Mouse (Mus musculus) stomach, embryonic 16.5 days (tissue): ENCODE data around the gene 1700015F17Rik. TPM values are rescaled to one million over a fixed set of nuclear protein-coding genes. Genes with fewer than 3 reads are reported as not detected.

Experiments
- ATAC-seq: fragments of 200-750 bp; cut with Nextera tagmentation; 2 replicates; pipeline ENCODE4 v1.8.0; 2017; ENCODE audit warnings: moderate number of reproducible peaks, moderate TSS enrichment; ENCODE audit not compliant: insufficient read depth, low FRiP score
- H3K27ac ChIP-seq: fragments of 300-500 bp; sonication (generic); 2 replicates; pipeline ENCODE4 v1.5.1; 2014; ENCODE audit warnings: low read length
- H3K27me3 ChIP-seq: fragments of 300-500 bp; sonication (generic); 2 replicates; pipeline ENCODE4 v1.6.1; 2014; ENCODE audit warnings: low read length, control low read depth, mixed read lengths; ENCODE audit not compliant: control insufficient read depth, insufficient read depth
- H3K36me3 ChIP-seq: fragments of 300-500 bp; sonication (generic); 2 replicates; pipeline ENCODE4 v1.6.1; 2014; ENCODE audit warnings: low read length; ENCODE audit not compliant: control insufficient read depth, insufficient read depth
- H3K4me1 ChIP-seq: fragments of 300-500 bp; sonication (generic); 2 replicates; pipeline ENCODE4 v1.6.1; 2014; ENCODE audit warnings: low read length, control low read depth, mixed read lengths; ENCODE audit not compliant: control insufficient read depth, insufficient read depth
- H3K4me2 ChIP-seq: fragments of 300-500 bp; sonication (generic); 2 replicates; pipeline ENCODE4 v1.6.1; 2014; ENCODE audit warnings: low read depth, low read length, mixed read lengths
- H3K4me3 ChIP-seq: fragments of 300-500 bp; sonication (generic); replicated peaks from 2 replicates; pipeline ENCODE4 v1.5.1; 2014; ENCODE audit warnings: mild to moderate bottlenecking, low read length
- H3K9ac ChIP-seq: fragments of 300-500 bp; sonication (generic); 2 replicates; pipeline ENCODE4 v1.6.1; 2014; ENCODE audit warnings: low read length
- H3K9me3 ChIP-seq: fragments of 300-500 bp; sonication (generic); replicated peaks from 2 replicates; pipeline ENCODE4 v1.6.1; 2016; ENCODE audit warnings: low read length, control low read depth; ENCODE audit not compliant: control insufficient read depth
- WGBS: fragments of 180-500 bp; shearing (Covaris S2); extraction: QIAGEN DNeasy Blood & Tissue Kit; methylation state at CpG from one replicate; pipeline ENCODE4 v1.1.7; 2014; 5-methylcytosine and 5-hydroxymethylcytosine counted together
- polyA plus RNA-seq: library from polyadenylated mRNA; unstranded; fragments of >200 nt; fragmentation: Nextera tagmentation; extraction: Ambion mirVana; gene quantifications from 2 replicates; pipeline ENCODE4 v1.2.1, GENCODE M21; 2015

1700015F17Rik gene
- polyA plus RNA-seq, 1 experiment from 2014 or later: not detected

DNA sequence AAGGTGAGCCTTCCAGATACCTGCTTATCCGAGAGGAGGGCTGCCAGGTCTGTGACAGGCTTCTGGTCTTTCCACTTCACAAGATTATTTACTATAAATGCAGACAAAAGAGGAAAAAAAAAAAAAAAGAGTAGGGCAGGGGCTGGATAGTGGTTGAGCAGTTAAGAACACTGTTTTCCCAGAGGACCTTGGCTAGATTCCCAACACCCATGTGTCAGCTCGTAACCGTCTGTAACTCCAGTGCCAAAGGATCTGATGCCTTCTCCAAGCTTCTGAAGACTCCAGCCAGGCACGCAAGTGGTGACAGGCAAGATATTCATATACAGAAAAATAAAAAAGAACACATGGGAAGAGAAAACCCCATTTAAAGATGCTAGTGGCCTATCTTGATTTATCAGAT is 24.4 kb upstream of the 1700015F17Rik start:
- H3K9ac ChIP-seq: no peak overlapping the region
- no peaks in the 10 kb centered on the region for H3K27me3 ChIP-seq
- H3K9me3 ChIP-seq: no peaks in the 10 kb centered on the region
- no peaks in the 10 kb centered on the region for H3K36me3 ChIP-seq
- no peak overlapping the region for H3K27ac ChIP-seq
- no peak for ATAC-seq
- H3K4me1 ChIP-seq: no peaks in the 10 kb centered on the region
- no peak overlapping the region for H3K4me3 ChIP-seq
- H3K4me2 ChIP-seq: no peak overlapping the region
- 73% methylated on average over 4 of the region's 4 CpGs for WGBS

DNA sequence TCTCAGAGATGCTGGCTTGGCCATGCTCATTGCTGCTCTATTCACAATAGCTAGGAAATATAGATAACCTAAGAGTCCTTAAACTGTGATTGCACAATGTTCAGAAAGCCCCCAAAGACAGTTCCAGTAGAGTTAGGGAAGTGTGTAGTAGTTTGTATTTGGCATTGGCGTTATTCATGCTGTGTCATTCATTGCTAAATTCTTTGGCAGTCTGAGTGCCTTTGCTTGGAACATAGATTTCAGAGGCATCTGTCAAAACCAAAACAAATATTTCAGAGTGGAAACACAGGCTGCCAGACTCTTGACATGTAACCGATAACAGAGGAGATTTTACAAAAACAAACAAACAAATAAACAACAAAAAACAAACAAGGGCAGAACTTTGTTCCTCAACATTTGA is 22.6 kb upstream of the 1700015F17Rik start:
- Histone ChIP-seq H3K4me1 (no peaks in the 10 kb centered on the region), H3K9ac (no peak overlapping the region), H3K27ac (no peak overlapping the region), H3K9me3 (no peaks in the 10 kb centered on the region), H3K27me3 (no peaks in the 10 kb centered on the region), H3K4me2 (no peak overlapping the region), H3K36me3 (no peaks in the 10 kb centered on the region), H3K4me3 (no peak overlapping the region)
- ATAC-seq: no peak
- 79% methylated on average over 2 of the region's 2 CpGs for WGBS

DNA sequence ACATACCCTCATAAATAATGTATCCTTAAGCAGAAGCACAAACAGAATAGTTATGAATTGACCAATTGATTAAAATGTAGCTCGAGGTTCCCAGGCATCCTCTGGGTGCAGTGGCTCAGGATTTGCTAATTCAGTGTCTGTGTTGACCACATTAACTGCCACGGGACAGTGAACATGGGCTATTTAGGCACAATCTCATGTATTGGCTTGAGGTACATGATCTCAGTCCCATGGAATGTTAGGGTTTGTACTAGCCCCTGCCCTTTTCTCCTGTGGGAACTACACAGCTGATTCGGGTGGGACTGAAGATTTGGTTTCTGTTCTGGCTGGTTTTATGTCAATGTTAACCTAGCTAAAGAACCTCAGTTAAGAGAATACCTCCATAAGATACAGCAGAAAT is 17.4 kb upstream of the 1700015F17Rik start:
- no peak for ATAC-seq
- Histone ChIP-seq H3K27me3 (no peaks in the 10 kb centered on the region), H3K4me3 (no peak overlapping the region), H3K9ac (no peak overlapping the region), H3K36me3 (no peaks in the 10 kb centered on the region), H3K27ac (no peak overlapping the region), H3K4me1 (no peaks in the 10 kb centered on the region), H3K9me3 (no peaks in the 10 kb centered on the region), H3K4me2 (no peak overlapping the region)
- WGBS: 54% methylated on average over 3 of the region's 3 CpGs

DNA sequence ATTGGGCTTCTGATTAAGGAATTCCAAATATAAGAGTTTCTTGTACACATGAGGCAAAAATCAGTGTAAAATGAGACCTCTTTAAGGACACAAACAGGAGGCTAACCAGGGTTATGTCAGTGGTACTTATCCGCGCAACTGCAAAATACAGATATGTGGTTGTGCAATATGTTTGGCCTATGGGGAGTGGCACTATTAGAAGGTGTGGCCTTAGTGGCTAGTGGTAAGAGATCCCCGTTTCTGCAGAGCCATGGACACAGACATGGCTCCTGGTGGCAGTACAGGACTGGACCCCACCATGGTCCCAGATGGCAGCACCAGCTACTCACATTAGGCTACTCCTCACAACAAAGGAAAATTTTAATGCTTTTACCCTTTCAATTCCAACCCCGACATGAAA is 16.1 kb upstream of the 1700015F17Rik start:
- Histone ChIP-seq H3K27ac (no peak overlapping the region), H3K4me1 (no peaks in the 10 kb centered on the region), H3K9me3 (no peaks in the 10 kb centered on the region), H3K4me3 (no peak overlapping the region), H3K9ac (no peak overlapping the region), H3K4me2 (peak overlapping the region; percentile 10; the same call in 1 of the 2 replicates), H3K27me3 (no peaks in the 10 kb centered on the region), H3K36me3 (no peaks in the 10 kb centered on the region)
- ATAC-seq: no peak; the same call in 1 of the 2 replicates
- 77% methylated on average over 4 of the region's 4 CpGs for WGBS

DNA sequence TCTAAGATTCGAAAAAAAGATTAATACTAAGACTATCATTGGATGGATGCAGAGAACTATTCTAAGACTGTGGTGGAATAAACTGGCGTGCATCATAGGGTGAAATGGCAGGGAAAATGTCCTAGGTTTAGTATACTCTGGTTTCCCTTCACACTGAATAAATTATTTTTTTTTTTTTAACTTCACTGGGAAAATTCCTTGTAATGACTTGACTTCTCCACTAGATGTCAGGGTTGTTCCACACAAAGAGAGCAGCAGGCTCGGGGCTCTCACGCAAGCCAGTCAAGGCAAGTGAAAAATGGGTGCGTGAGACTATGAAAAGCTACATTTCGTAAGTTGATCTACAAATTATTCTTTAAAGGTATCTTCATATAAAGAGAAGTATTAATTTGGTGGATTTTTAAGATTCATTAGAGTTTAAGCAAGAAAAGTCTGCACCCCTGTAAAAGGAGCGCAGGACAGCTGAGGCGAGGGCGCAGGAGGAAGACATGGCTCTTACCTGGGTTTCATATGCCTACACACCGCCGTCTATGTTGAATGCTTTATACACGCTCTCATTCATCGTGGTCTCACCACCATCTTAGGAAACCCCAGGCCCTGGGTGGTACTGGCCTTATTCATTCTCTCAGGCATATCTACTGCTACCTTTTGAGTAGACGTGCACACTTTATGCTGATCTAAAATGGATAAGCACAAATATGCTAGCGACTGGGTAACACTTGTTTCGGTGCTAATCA is 15.5 kb upstream of the 1700015F17Rik start:
- peak; percentile 29; the same call in 1 of the 2 replicates for ATAC-seq
- H3K4me2 ChIP-seq: peak overlapping the region; percentile 10; the same call in 1 of the 2 replicates
- H3K9ac ChIP-seq: no peak overlapping the region
- WGBS: 35% methylated on average over 16 of the region's 16 CpGs
- H3K27ac ChIP-seq: no peak overlapping the region
- H3K4me3 ChIP-seq: no peak overlapping the region
- H3K36me3 ChIP-seq: no peaks in the 10 kb centered on the region
- H3K4me1 ChIP-seq: no peaks in the 10 kb centered on the region
- H3K9me3 ChIP-seq: no peaks in the 10 kb centered on the region
- H3K27me3 ChIP-seq: no peaks in the 10 kb centered on the region

DNA sequence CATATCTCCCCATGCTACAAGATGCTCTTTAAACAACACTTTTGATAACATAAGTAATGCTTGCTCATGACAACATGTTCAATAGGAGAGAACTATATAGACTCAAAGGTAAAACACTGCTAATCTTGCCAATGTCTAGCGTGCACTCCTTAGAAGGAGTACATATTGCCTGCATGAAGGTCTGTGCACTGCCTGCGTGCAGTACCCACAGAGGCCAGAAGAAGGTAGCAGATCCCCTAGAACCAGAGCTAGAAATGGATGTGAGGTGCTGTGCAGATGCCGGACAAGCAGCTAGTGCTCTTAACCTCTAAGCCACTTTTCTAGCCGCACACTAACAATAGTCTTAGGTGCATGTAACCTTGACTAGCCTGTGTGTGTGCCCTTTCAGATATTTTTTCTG is 13.2 kb upstream of the 1700015F17Rik start:
- 91% methylated on average over 4 of the region's 4 CpGs for WGBS
- Histone ChIP-seq H3K4me2 (no peak overlapping the region), H3K27ac (no peak overlapping the region), H3K27me3 (no peaks in the 10 kb centered on the region), H3K9ac (no peak overlapping the region), H3K9me3 (no peaks in the 10 kb centered on the region), H3K4me1 (no peaks in the 10 kb centered on the region), H3K4me3 (no peak overlapping the region), H3K36me3 (no peaks in the 10 kb centered on the region)
- ATAC-seq: no peak

DNA sequence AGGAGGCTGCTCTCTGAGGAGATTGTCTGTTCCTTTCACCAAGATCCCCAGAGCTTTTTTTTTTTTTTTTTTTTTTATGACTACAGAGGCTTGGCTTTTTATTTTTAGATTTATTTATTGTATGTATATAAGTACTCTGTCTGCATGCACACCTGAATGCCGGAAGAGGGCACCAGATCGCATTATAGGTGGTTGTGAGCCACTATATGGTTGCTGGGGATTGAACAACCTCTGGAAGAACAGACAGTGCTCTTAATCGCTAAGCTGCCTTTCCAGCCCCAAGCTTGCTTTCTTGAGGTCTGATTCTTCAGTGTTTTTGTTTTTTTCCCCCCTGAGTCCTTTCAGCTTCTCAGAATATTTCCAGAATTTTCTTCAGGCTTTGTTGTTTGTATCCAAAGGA is 7.1 kb upstream of the 1700015F17Rik start:
- WGBS: 49% methylated on average over 3 of the region's 3 CpGs
- Histone ChIP-seq H3K27ac (no peak overlapping the region), H3K4me1 (no peaks in the 10 kb centered on the region)

DNA sequence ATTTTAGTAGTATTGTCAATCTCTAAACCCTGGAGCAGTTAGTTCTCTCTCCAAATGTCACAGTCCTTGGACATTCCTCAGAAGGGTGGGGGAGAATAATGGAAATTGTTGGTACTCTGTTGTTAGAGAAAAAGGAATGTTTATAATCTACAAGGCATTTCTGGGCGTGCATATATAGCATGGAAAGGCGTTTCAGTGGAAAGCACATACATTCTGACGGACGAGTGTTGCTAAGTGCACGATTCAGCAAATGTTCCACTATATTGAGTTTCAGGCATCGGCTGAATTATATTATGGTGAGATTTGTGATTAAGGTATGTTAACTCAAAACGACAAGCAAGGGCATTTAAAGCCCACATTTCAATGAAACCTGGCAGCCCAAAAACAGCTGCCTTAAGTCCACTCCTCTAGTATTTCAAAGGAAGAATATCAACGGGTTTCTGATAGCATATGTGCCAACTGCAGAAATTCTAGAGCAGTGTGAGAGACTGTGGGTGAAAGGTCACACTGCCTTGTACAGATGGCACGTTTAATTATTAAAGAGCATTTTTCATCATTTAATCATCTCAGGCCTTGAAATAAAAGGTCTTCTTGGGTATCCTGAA is 4.4 kb upstream of the 1700015F17Rik start:
- Histone ChIP-seq H3K27ac (no peak overlapping the region), H3K9ac (no peak overlapping the region), H3K9me3 (no peaks in the 10 kb centered on the region), H3K36me3 (no peaks in the 10 kb centered on the region), H3K4me1 (no peaks in the 10 kb centered on the region), H3K4me2 (no peak overlapping the region), H3K4me3 (no peak overlapping the region), H3K27me3 (no peaks in the 10 kb centered on the region)
- WGBS: 42% methylated on average over 9 of the region's 9 CpGs
- ATAC-seq: no peak

More for the DNA sequence above, 7.1 kb upstream of the 1700015F17Rik start:
- H3K27me3 ChIP-seq: no peaks in the 10 kb centered on the region
- H3K4me3 ChIP-seq: no peak overlapping the region
- H3K9me3 ChIP-seq: no peaks in the 10 kb centered on the region
- no peaks in the 10 kb centered on the region for H3K36me3 ChIP-seq
- no peak overlapping the region for H3K9ac ChIP-seq
- no peak overlapping the region for H3K4me2 ChIP-seq
- no peak for ATAC-seq

DNA sequence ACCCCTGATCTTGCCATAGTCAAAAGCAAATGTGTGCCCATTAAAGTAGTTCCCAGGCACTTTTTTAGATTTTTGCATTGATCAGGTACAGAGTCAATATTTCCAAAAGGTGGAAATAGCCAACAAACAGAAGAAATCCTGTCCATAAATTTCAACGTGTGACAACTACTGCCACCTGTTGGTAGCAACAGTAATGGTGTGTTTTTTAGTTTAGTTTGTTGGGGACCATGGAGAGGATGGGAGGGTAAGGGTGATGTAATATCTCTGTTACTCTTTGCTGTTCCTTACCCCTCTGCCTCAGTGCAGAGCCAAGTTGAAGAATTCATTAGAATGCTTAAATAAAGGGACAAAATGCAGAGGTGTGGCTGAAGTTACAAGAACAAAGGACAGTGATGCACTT is 2.7 kb upstream of the 1700015F17Rik start:
- no peak overlapping the region for H3K9ac ChIP-seq
- H3K27ac ChIP-seq: no peak overlapping the region
- ATAC-seq: no peak; the same call in 1 of the 2 replicates
- H3K4me1 ChIP-seq: no peaks in the 10 kb centered on the region
- H3K4me3 ChIP-seq: no peak overlapping the region
- WGBS: 3% methylated on average over 1 of the region's 1 CpGs
- H3K4me2 ChIP-seq: no peak overlapping the region
- H3K36me3 ChIP-seq: no peaks in the 10 kb centered on the region
- H3K27me3 ChIP-seq: no peaks in the 10 kb centered on the region
- no peaks in the 10 kb centered on the region for H3K9me3 ChIP-seq
